In the genomic region with DNA sequence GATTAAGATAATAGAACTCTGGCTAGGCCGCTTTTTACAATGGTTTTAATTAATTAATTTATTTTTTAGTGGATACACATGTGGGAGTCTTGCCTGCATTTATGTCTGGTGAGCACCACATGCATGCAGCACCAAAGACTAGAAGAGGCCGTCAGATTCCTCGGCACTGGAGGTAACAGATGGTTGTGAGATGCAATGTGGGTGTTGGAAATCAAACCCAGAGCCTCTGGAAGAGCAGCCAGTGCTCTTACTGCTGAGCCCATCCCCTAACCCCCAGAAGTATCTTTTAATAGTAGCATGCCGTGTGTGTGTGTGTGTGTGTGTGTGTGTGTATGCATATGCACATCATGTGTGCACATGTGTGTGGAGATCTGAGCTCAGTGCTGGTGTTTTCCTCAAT, we compare ENCODE assay signal across 19 mouse cellular contexts. TPM values are rescaled to one million over a fixed set of nuclear protein-coding genes. Genes with fewer than 3 reads are reported as not detected.
DNase-seq lines count a peak whose midpoint lies in the region.
"Had no signal": no experiment of that assay in that cellular context is flagged by ENCODE, and none has a peak within 500 bp of the region (broad histone marks: within the 10 kb centered on the region; RNA-seq: fewer than 3 reads in every experiment).

No protein-coding gene starts in this region.

- peak; percentile 34 to 74 for DNase-seq in layer of hippocampus, adult 18-20 months (ENCODE audit: low spot score in 2 of 2)
- DNase-seq in layer of hippocampus, postnatal 10 days (ENCODE audit: low spot score in 2 of 2), result no peak
- peak; percentile 14 to 21 for DNase-seq in right cerebral cortex, adult 2 months (ENCODE audit: low spot score in 2 of 2)
- DNase-seq in right cerebral cortex, postnatal 10 days (ENCODE audit: low spot score in 2 of 2), result no peak
- peak; percentile 18 for DNase-seq in forelimb bud, embryonic 11.5 days (ENCODE audit: low read depth, low spot score)
- DNase-seq in spleen, postnatal 36 days (ENCODE audit: low spot score in 2 of 2), result no peak
- no peak for DNase-seq in embryo, embryonic 10 days (ENCODE audit: low spot score)
- DNase-seq: adrenal gland, postnatal 25 days; B cell, adult 2 months; cerebellum, adult 2 months; cerebellum, postnatal 14 days; forebrain, postnatal 0 days; heart, adult 2 months; kidney, adult 2 months; kidney, postnatal 36 days; left cerebral cortex, postnatal 4 days; liver, postnatal 0 days; lung, postnatal 36 days; thymus, postnatal 25 days had no signal

RNA-seq across cellular contexts. Expression of gene Cir1, which starts 32.7 kb away (rescaled TPM):
- 10 to 100 TPM; 31.0 to 31.4 TPM for total RNA-seq in layer of hippocampus, adult 18-20 months (2021)
- total RNA-seq in layer of hippocampus, postnatal 10 days (2021), result 10 to 100 TPM; 22.8 to 26.7 TPM

RNA-seq across cellular contexts. Expression of gene Scrn3, which starts 32.8 kb away (rescaled TPM):
- 10 to 100 TPM; 22.6 to 22.9 TPM for total RNA-seq in layer of hippocampus, adult 18-20 months (2021)
- 10 to 100 TPM; 12.1 to 12.6 TPM for total RNA-seq in layer of hippocampus, postnatal 10 days (2021)

RNA-seq across cellular contexts. Expression of gene Gpr155, which starts 41.2 kb away (rescaled TPM):
- total RNA-seq in layer of hippocampus, adult 18-20 months (2021), result 10 to 100 TPM; 52.1 to 58.5 TPM
- 10 to 100 TPM; 36.2 to 40.1 TPM for total RNA-seq in layer of hippocampus, postnatal 10 days (2021)

Comparison
In these comparisons a context has a peak if more than half of its experiments do, and no peak if none do; other contexts are left out.
1. DNase-seq: peak in layer of hippocampus, adult 18-20 months (2 of 2), right cerebral cortex, adult 2 months (2 of 2) and forelimb bud, embryonic 11.5 days (single experiment); none in layer of hippocampus, postnatal 10 days (0 of 2), right cerebral cortex, postnatal 10 days (0 of 2), spleen, postnatal 36 days (0 of 2) and embryo, embryonic 10 days (single experiment).